Mouse (Mus musculus) liver, embryonic 11.5 days (tissue): ENCODE measurements around the gene Stard13. TPM values are rescaled to one million over a fixed set of nuclear protein-coding genes. Genes with fewer than 3 reads are reported as not detected.

ENCODE experiments used
- ATAC-seq: fragments of 200-750 bp; cut with Nextera tagmentation; replicated peaks from 2 replicates; pipeline ENCODE4 v1.8.0; 2017; ENCODE audit warnings: moderate number of reproducible peaks, mild to moderate bottlenecking, moderate TSS enrichment, moderate library complexity; ENCODE audit not compliant: low FRiP score
- DNase-seq: peaks from one replicate; pipeline ENCODE4 v3.0.0-alpha.2; 2017; ENCODE audit warnings: low spot score
- H3K27ac ChIP-seq: fragments of 300-500 bp; sonication (generic); 2 replicates; pipeline ENCODE4 v1.5.1; 2014; ENCODE audit warnings: mild to moderate bottlenecking, low read depth, low read length, control low read depth
- H3K27me3 ChIP-seq: fragments of 300-500 bp; sonication (generic); replicated peaks from 2 replicates; pipeline ENCODE4 v1.6.1; 2014; ENCODE audit warnings: low read length, mixed read lengths; ENCODE audit not compliant: control insufficient read depth, insufficient read depth
- H3K36me3 ChIP-seq: fragments of 300-500 bp; sonication (generic); 2 replicates; pipeline ENCODE4 v1.6.1; 2014; ENCODE audit warnings: mild to moderate bottlenecking, low read length, moderate library complexity, mixed read lengths; ENCODE audit not compliant: control insufficient read depth, insufficient read depth
- H3K4me1 ChIP-seq: fragments of 300-500 bp; sonication (generic); replicated peaks from 2 replicates; pipeline ENCODE4 v1.6.1; 2014; ENCODE audit warnings: low read length, mixed read lengths; ENCODE audit not compliant: control insufficient read depth, insufficient read depth
- H3K4me2 ChIP-seq: fragments of 300-500 bp; sonication (generic); 2 replicates; pipeline ENCODE4 v1.6.1; 2014; ENCODE audit warnings: mild to moderate bottlenecking, control low read depth, moderate library complexity
- H3K4me3 ChIP-seq: fragments of 300-500 bp; sonication (generic); 2 replicates; pipeline ENCODE4 v1.5.1; 2014; ENCODE audit warnings: low read depth, low read length, control low read depth
- H3K9ac ChIP-seq: fragments of 300-500 bp; sonication (generic); 2 replicates; pipeline ENCODE4 v1.6.1; 2014; ENCODE audit warnings: low read depth, low read length, control low read depth
- H3K9me3 ChIP-seq: fragments of 300-500 bp; sonication (generic); 2 replicates; pipeline ENCODE4 v1.6.1; 2016; ENCODE audit warnings: low read length, inconsistent platforms, mixed read lengths; ENCODE audit not compliant: control insufficient read depth
- WGBS: fragments of 180-500 bp; shearing (Covaris S2); extraction: QIAGEN DNeasy Blood & Tissue Kit; methylation state at CpG from one replicate; pipeline ENCODE4 v1.1.7; 2014; 5-methylcytosine and 5-hydroxymethylcytosine counted together
- polyA plus RNA-seq: library from polyadenylated mRNA; unstranded; fragments of >200 nt; fragmentation: Nextera tagmentation; extraction: Ambion mirVana; gene quantifications from 2 replicates; pipeline ENCODE4 v1.2.1, GENCODE M21; 2014

Stard13 gene
- polyA plus RNA-seq, 1 experiment from 2014 or later, result 2.3 TPM

DNA sequence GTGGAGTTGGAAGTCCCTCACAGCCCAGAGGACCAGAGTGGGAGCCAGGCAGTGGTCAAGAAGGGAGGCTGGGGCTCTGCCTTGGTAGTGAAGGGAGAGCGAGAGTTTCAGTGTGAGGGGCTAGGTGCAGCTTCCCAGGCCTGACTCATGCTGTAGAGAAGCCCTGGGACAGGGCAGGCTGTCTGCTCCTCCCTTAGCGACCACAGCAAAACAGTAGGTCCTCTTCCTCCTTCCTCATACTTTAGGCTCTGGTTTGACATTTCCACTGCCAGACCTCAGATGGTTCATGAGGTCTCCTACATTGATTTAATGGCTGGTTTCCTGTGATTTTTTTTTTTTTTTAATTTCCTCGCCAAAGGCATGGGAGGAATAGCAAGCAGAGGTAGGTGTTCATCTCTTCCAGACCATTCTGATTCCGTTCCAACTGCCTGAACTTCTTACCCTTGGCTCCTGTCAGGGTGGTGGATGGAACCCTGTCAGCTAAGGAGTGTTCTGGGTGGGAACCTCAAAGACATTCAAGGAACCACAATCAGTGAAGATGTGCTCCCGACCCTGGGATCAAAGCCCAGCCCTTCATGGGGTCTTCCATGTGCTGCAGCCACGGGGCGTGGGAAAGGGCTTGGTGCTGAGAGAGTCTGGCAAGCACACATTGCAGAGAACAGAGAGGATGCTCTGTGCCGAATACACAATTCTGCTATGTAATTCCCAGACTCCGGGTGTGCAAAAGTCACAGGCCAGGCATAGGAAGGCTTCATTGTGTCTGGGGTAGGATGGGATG is 147.0 kb downstream of the Stard13 start:
- H3K27me3 ChIP-seq, result no peaks in the 10 kb centered on the region
- WGBS, result 57% methylated on average over 9 of the region's 9 CpGs
- no peak overlapping the region for H3K9ac ChIP-seq
- no peaks in the 10 kb centered on the region for H3K9me3 ChIP-seq
- H3K27ac ChIP-seq, result no peak overlapping the region
- DNase-seq (no peak), ATAC-seq (no peak)
- H3K4me3 ChIP-seq, result no peak overlapping the region
- no peaks in the 10 kb centered on the region for H3K4me1 ChIP-seq
- H3K4me2 ChIP-seq, result no peak overlapping the region
- H3K36me3 ChIP-seq, result no peaks in the 10 kb centered on the region

DNA sequence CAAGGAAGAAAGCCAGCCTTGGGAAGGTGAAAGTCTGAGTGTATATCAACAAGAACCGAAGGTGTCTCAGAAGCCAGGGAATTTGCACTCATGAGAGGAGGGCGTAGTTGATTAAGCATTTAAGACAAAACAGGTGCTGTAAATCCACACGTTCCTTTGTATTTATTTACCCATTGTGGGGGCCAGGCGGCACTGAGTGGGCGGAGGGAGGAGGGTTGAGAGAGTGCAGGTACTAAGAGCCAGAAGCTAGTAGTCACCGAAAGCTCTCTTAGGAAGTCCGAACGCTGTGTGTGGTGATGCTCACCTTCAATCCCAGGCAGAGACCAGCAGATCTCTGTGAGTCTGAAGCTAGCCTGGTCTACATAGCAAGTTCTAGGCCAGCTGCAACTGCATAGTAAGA is 147.9 kb downstream of the Stard13 start:
- Histone ChIP-seq H3K27me3 (no peaks in the 10 kb centered on the region), H3K9ac (no peak overlapping the region), H3K4me2 (no peak overlapping the region), H3K4me3 (no peak overlapping the region), H3K9me3 (no peaks in the 10 kb centered on the region), H3K27ac (no peak overlapping the region), H3K4me1 (no peaks in the 10 kb centered on the region), H3K36me3 (no peaks in the 10 kb centered on the region)
- no peak for DNase-seq
- WGBS, result 80% methylated on average over 8 of the region's 8 CpGs
- ATAC-seq, result no peak

DNA sequence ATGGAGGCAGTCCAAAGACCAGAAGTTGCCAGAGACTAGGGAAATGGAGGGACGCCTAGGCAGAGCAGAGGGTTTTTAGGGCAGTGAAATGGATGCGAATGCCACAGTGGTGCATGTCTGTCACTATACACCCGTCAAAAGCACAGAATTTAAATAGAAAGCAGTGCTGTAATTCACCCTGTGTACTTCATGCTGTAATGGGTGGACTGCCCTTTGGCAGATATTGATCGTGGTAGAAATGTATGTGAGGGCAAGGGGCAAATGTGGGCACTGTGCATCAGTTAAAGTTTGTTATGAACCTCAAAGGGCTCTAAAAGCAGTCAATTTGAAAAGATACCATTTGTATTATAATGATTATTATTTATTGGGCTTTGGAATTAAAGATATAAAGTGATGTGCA is 153.4 kb downstream of the Stard13 start:
- Histone ChIP-seq H3K4me1 (no peaks in the 10 kb centered on the region), H3K9me3 (no peaks in the 10 kb centered on the region), H3K4me3 (no peak overlapping the region), H3K36me3 (no peaks in the 10 kb centered on the region), H3K27ac (no peak overlapping the region), H3K4me2 (no peak overlapping the region), H3K27me3 (no peaks in the 10 kb centered on the region), H3K9ac (no peak overlapping the region)
- 80% methylated on average over 4 of the region's 4 CpGs for WGBS
- ATAC-seq (0 out of 2 replicates have a peak, but pooled peaks have one; percentile 28), DNase-seq (no peak)

DNA sequence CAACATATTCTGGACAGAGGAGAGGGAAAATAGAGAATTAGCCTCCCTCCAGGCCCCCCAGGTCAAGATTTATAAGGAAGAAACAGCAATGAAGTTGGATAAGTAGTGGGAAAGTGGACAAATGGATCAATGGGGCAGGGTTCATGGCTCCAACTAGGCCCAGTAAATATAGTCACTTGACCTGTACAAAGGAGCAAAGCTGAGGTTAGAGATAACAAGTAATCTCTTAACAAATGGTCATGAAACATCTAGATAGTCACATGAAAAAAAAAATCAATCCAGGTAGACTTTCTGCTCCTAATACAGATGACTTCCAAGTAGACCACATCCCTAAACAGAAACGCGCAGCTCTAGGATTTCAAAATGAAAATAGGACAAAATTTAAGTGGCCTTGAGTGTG is 155.7 kb downstream of the Stard13 start:
- Histone ChIP-seq H3K4me3 (no peak overlapping the region), H3K4me2 (no peak overlapping the region), H3K36me3 (no peaks in the 10 kb centered on the region), H3K27ac (no peak overlapping the region), H3K9me3 (no peaks in the 10 kb centered on the region), H3K9ac (no peak overlapping the region), H3K4me1 (no peaks in the 10 kb centered on the region), H3K27me3 (no peaks in the 10 kb centered on the region)
- no peak for ATAC-seq
- WGBS, result 98% methylated on average over 2 of the region's 2 CpGs
- DNase-seq, result no peak

DNA sequence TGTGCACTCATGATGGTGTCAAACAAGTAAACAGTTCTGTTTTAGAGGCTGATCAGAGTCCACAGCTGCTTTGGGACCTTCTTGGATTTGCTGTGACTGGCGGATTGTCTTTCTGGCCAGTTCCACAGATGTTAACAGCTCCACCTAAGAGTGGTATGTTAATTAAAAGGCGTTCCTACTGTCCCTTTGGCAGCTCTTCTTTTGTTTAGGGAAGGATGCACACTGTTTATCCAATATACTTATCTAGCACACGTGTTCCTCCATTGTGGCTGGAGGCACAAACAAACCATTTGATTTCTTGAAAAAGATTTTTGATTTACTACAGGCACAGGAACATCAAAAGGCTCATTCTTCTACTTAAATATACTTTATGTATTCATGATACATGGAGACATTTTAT is 156.7 kb downstream of the Stard13 start:
- DNase-seq, result no peak
- 71% methylated on average over 3 of the region's 3 CpGs for WGBS
- Histone ChIP-seq H3K36me3 (no peaks in the 10 kb centered on the region), H3K9ac (no peak overlapping the region), H3K27ac (no peak overlapping the region), H3K27me3 (no peaks in the 10 kb centered on the region), H3K4me3 (no peak overlapping the region), H3K4me1 (no peaks in the 10 kb centered on the region), H3K4me2 (no peak overlapping the region), H3K9me3 (no peaks in the 10 kb centered on the region)
- no peak for ATAC-seq

DNA sequence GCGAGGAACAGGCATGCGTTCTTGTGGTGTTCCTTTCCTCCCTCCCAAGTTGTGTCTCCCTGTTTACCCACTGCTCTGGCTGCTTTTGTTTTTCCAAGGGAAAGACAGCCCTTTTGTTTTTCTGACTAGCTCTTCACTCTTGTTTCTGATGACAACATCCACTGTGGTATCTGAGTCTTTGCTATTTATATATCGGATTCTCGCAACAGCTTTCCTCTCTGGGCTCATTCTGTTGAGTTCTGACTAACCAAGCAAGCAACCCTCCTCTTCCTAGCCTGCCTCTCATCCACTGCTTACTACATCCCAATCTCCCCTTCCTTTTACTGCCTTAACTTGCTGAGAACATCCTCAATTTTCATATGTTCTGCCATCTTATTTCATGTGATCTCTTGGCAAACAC is 159.4 kb downstream of the Stard13 start:
- 88% methylated on average over 4 of the region's 4 CpGs for WGBS
- Histone ChIP-seq H3K4me1 (no peaks in the 10 kb centered on the region), H3K27me3 (no peaks in the 10 kb centered on the region), H3K27ac (no peak overlapping the region), H3K9me3 (no peaks in the 10 kb centered on the region), H3K9ac (no peak overlapping the region), H3K4me3 (no peak overlapping the region), H3K4me2 (no peak overlapping the region), H3K36me3 (no peaks in the 10 kb centered on the region)
- ATAC-seq (no peak), DNase-seq (no peak)

DNA sequence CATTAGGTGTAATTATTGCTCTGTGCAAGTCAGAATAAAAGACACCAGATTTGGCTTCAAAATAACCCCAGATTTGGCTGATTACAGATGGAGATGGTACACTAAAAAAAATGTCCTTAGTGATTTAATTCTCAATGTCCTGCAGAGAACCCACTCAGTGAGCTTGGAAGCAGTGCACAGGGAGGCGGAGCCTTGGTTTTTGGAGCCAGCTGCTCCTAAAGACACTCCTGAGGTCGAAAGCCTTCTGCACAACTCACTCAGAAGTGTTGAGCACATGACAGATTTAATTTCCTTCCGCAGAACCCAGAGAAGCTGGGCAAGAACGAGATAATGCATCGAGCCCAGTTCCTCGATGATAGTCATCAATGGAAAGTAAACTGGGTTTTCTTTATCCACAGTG is 162.2 kb downstream of the Stard13 start:
- H3K4me1 ChIP-seq, result no peaks in the 10 kb centered on the region
- H3K27ac ChIP-seq, result no peak overlapping the region
- ATAC-seq (no peak), DNase-seq (no peak)
- no peak overlapping the region for H3K4me3 ChIP-seq
- no peak overlapping the region for H3K4me2 ChIP-seq
- no peaks in the 10 kb centered on the region for H3K27me3 ChIP-seq
- H3K36me3 ChIP-seq, result no peaks in the 10 kb centered on the region
- WGBS, result 63% methylated on average over 6 of the region's 6 CpGs
- no peaks in the 10 kb centered on the region for H3K9me3 ChIP-seq
- no peak overlapping the region for H3K9ac ChIP-seq

DNA sequence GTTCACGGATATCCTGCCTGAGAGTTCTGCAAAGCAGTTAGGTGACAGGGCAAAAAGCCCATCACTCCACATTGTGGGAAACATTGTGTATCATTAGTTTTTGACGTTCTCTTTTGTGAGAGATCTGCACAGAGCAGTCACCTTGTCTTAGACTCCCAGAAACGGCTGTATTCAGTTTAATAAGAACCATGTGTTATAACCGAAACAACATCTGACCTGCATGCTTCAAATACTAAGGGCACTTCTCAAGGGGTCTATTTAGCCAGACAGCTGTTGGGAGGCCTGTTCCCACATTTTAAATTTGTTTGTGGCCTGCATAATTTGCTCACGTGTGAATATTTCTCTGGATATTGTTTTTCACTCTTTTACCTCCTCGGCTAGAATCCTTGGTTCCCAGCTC is 162.7 kb downstream of the Stard13 start:
- 69% methylated on average over 6 of the region's 6 CpGs for WGBS
- DNase-seq, result no peak

DNA sequence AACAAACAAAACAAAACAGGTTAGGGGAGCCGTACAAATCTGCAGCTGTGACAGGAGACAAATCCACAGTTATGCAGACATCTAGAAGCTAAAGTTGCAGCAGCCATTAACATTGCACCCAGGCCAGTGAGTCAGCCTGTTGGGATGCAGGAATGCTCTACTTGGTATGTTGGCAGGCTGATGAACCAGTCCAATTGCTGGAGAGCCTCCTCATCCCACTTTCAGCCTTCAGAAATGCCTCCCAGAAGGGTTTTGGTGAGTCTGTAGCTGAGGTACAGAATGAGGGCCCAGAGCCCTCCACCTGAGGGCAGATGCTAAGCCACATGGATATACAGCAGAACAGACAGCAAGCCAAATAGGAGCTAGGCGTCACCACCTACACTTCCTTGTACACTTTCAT is 164.1 kb downstream of the Stard13 start:
- H3K27ac ChIP-seq, result no peak overlapping the region
- H3K9me3 ChIP-seq, result no peaks in the 10 kb centered on the region
- no peaks in the 10 kb centered on the region for H3K36me3 ChIP-seq
- H3K27me3 ChIP-seq, result no peaks in the 10 kb centered on the region
- no peak for DNase-seq
- no peak overlapping the region for H3K4me3 ChIP-seq
- no peak overlapping the region for H3K4me2 ChIP-seq
- no peak overlapping the region for H3K9ac ChIP-seq
- no peaks in the 10 kb centered on the region for H3K4me1 ChIP-seq
- WGBS, result 87% methylated on average over 2 of the region's 2 CpGs
- no peak for ATAC-seq

More for the DNA sequence above, 162.7 kb downstream of the Stard13 start:
- Histone ChIP-seq H3K9ac (no peak overlapping the region), H3K4me2 (no peak overlapping the region), H3K9me3 (no peaks in the 10 kb centered on the region), H3K4me1 (no peaks in the 10 kb centered on the region), H3K4me3 (no peak overlapping the region), H3K27ac (no peak overlapping the region), H3K27me3 (no peaks in the 10 kb centered on the region), H3K36me3 (no peaks in the 10 kb centered on the region)
- ATAC-seq, result no peak
